Mouse (Mus musculus) mouse trophoblast stem cell (cell line): ENCODE results near the gene Mettl21a.
"Not testable (repeated sequence)": the region's sequence is repeated elsewhere in the genome, so short reads cannot be mapped to it uniquely, and the experiment has no call there.

Experiments
- in situ Hi-C, 2 experiments: fragments of 300-500 bp; cut with MseI, MboI; formaldehyde crosslinking; loops; 2 replicates in 1 of 2; 3 replicates in 1 of 2; pipeline ENCODE4 v1.15.1; 2025

The Mettl21a gene

DNA sequence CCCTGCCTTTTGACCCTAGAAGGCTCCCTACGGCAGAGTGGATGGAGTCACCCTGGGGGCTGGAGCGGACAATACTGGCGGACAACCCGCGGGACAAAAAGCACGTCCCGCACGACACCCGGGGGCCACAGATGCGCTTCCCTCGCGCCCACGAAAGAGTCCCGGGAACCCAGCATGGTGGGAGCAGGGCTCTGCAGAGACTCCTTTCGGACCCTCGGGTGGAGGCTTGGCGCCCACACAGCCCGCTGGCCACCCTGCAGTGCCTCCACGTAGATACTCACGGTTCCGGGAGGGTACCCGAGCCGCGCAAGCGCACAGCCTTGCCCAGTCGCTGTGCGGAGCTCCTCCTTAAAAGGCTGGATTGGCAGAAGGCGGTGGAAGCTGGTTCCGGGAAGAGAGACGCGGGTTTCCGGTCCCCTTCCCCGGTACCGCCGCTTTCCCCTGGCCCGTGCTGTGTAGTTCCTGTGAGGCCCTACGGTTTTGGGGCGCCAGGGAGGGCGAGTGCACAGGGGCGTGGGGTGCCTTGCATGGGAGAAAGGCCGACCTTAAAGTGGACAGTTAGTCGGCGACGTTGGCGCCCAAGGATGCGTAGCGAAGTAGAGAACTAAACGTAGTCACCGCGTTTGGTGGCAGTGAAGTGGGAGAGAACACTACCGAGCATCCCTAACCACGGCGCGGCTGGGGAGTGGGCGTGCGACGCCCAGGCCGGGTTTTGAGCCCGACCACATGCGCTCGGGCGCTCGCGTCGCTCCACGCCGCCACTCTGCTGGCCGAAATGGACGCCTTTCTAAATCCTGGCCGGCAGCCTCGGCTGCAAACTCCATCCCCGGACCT lies at the start of gene Mettl21a:
Gene Mettl21a, minus strand, starts transcription at position 362 of the 834 bp plus-strand sequence.
- in situ Hi-C loops: loop anchor here in 1 of 2 experiments (10.0 kb wide), 1 partner anchor 88 kb away; no protein-coding TSS in a partner anchor

DNA sequence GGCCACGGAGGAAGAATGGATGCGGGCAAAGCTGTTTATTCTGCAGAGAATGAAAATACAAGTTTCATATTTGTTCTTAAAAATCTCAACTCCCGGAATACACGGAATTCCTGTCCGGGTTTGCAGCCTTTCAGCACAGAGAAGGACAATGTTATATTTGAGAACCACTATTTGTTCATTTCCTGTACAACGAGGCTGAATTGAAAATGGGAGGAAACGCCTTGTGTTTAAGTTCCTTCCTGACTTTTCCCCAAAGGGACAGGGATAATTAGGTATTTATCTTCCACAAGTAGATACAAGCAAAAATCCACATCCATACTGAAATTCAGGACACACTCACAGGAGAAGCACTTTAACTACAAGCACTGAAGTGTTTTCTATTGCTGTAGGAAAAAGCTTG lies 41.8 kb upstream of the Mettl21a start:
- in situ Hi-C loops: no loop called here

DNA sequence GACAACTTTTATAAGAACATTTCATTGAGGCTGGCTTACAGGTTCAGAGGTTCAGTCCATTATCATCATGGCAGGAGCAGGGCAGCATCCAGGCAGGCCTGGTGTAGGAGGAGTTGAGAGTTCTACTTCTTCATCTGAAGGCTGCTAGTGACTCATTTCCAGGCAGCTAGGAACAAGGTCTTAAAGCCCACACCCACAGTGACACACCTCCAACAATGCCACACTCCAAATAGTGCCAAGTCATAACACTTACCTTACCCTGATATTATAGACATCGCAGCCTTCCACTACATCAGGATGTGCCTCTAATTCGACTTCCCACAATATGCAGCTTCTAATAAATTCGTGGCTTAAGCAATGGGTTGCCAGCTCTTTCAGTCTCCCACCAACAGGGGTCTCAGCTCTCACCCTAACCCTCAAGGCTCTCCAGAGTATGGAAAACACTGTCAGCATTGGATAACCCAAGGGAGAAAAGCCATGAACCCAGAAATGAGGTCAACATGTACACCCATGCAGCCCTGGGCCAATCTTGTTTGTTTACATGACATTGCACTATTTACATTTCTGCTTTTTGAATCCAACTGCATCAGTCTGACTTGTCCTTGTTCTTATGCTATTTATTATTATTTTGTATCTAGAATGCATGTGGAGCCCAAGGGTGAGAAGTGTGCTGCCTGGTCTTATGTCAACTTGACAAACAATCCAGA lies 39.5 kb upstream of the Mettl21a start:
- in situ Hi-C loops: no loop called here

DNA sequence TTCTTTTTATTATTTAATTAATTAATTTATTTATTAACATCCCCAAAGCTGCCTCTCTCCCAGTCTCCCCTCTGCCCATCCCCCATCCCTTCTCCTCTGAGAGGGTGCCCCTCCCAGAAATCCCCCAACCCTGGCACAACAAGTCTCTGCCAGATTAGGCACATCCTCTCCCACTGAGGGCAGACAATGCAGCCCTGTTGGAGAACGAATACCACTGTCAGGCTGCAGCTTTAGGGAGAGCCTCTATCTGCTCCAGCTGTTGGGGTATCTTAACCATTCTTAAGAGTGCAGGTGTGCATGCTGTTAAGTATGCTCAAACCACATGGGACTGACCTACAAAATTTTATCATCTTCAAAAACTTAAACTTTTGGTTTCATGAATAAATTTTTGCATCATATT lies 38.4 kb upstream of the Mettl21a start:
- in situ Hi-C loops: no loop called here

DNA sequence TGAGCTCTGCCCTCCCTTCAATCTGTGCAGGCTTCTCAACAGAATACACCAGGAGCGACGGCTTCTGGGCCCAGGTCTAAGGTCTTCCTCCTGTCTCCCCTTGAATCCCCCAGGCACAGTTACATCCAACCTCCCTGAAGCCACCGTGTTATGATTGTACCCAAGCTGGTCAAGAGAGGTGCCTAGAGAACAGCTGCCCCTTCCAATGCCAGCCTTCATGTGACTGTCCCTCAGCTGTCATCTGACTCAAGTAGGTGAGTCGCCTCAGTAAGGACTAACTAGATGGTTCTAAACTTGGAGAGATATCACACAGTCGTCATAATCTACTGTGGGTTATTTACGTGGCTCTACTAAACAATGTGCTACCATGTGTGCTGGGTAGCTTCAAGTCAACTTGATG lies 36.7 kb upstream of the Mettl21a start:
- in situ Hi-C loops: no loop called here

DNA sequence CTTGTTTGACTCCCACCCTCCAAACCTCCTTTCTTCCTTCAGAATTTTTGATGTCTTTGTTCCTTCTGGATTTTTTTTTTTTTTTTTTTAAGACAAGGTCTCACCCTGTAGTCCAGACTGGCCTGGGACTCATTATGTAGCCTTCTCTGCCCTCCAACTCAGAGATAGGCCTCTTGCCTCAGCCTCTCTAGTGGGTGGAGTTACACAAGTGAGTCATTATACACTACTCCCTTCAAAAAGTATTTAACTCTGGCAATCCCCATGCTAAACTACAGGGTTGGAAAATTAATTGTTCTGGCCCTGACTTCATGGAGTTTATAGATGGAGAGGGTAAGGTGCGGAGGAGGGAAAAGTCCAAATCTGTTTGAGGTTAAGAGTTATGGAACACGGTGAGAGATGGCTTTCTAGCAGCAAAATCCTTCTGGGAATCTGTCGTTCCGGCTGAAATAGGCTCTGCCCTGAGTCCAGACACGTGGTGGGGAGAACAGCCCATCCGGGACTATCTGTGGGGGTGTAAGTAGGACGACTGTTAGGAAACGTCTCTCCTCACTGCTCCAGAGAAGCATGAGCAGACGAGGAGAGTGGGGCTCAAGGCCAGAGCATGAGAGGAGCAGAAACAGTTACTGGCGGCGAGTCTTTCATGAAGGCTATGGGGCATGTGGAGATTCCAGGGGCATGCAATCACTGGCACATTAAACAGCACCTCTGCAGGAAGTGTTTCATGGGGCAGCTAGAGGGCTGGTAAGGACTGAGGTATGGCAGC lies 32.5 kb upstream of the Mettl21a start:
- in situ Hi-C loops: no loop called here

DNA sequence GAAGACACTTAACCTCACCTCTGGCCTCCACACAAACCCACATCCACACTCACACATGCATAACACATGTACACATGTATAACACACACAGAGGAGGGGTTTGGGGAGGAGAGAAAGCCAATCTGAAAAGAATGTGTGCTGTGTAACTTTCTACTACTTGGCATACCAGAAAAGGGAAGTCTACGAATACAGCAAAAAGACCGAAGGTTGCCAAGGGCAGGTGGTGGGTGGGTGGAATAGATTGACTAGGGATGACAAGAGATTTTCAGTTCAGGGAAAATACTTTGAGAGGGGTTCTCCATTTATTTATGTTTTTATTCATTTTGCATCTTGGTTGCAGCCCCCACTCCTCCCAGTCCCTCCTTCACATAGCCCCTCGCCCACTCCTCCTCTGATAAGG lies 27.5 kb upstream of the Mettl21a start:
- in situ Hi-C loops: no loop called here

DNA sequence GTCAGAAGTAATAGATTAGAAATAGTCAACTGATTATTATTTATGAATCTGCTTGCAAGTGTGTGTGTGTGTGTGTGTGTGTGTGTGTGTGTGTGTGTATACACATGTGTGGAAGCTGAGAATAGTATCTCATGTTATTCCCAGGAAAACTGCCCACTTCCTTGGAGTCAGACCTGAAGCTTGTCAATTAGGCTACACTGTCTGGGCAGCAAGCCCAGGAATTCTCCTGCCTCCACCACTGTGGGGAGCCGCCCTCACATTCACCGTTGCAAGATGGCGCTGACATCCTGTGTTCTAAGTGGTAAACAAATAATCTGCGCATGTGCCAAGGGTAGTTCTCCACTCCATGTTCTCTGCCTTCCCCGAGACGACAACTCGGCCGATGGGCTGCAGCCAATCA lies 25.5 kb upstream of the Mettl21a start:
- in situ Hi-C loops: not testable (repeated sequence)

DNA sequence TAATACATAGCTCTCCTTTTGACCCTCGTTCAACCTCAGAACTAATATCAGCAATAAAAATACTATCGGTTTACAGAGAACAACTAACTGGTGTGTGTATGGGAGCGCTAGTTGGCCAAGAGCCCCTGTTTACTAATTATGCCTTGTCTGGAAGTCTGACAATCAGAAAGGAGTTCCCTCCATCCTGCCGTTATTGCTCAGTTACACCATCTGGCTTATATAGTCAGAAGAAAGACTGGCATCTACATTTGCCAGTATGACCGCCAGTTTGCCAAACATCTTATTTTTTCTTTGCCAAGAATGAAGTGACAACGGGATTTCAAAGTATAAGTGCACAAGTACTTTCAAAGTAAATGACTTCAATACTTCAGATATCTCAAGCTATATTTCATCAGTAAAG lies 24.0 kb upstream of the Mettl21a start:
- in situ Hi-C loops: no loop called here

DNA sequence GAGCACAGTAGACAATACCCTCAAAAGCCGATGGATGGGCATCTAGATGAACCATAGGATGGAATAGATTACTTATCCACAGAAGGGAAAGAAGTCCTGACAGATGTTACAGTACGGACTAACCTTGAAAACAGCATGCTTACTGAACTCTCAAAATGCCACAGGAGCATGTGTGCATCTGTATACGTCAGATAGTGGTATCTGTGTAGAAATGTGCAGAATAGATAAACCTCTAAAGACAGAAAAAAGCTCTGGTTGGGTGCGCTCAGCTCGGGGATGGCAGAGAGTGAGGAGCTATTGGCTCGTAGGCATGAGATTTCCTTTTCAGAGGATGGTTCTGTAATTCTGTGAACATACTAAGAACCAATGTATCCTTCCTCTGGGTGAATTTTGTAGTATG lies 22.2 kb upstream of the Mettl21a start:
- in situ Hi-C loops: no loop called here

DNA sequence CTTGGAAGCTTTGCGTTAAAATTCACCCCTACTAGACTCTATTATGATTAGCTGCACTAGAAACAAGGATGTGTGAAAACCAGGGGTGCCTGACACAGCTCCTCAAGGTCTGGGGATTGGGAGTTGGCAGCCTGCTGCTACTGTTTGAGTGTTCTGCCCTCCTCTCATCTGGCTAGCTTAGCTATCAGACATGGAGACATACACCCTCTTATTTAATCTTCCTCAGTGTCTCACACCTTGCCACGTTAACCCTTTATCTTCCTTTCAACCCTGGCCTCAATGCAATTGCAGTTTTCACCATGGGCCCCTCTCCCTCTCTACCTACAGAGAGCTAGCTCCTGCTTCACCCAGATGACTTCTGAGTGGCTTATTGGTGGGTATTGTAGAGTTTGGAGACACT lies 18.6 kb upstream of the Mettl21a start:
- in situ Hi-C loops: no loop called here

DNA sequence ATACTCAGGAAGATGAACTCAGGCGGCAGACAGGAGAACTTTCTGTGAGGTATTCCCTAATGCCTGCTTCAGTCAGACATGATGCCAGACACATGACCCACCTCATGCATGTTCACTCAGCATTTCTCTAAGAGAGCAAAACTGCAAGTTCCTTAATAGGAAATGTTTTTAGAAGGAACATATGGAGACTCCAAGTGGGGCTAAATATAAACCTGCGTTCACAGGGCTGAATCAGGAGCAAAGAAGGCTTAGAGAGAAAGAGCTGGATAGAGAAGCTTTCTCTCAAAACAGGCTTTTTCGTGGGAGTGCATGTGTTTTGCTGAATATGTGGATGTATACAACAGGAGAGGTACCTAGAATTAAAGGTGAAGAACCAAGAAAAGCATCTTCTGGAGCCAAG lies 16.2 kb upstream of the Mettl21a start:
- in situ Hi-C loops: no loop called here

DNA sequence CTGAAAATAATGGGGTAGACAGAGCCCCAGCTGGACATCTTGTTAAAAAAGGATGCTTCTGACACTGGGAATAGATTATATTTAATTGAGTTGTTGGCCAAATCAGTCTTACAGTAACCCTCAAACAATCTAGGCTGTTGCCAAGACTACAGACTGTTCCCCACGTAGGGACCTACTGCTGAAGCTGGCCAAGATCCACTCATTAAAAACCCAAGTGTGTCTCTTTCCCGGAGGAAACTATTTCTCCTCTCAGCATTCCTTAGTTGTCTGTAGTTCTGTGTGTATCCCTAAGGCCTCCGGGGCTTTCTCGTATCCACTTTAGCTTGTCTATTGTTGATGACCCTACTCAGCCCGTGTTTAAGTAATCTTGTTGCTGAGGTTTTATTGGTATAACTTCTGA lies 14.5 kb upstream of the Mettl21a start:
- in situ Hi-C loops: no loop called here

DNA sequence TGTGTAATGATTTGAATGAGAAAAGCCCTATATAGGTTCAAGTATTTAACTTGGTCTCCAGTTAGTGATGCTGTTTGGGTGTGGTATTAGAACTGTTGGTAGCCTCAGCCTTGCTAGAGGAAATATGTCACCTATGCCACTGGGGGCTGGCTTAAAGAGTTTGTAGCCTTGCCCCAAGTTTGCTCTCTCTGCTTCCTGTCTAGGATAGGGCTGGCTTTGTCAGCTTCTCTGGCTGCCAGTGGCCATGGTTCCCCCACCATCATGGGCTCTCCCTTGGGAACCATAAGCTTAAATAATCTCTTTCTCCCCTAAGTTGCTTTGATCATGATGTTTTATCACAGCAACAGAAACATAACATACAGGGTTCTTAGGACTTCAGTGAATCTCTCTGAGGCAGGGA lies 8.2 kb upstream of the Mettl21a start:
- in situ Hi-C loops: no loop called here

DNA sequence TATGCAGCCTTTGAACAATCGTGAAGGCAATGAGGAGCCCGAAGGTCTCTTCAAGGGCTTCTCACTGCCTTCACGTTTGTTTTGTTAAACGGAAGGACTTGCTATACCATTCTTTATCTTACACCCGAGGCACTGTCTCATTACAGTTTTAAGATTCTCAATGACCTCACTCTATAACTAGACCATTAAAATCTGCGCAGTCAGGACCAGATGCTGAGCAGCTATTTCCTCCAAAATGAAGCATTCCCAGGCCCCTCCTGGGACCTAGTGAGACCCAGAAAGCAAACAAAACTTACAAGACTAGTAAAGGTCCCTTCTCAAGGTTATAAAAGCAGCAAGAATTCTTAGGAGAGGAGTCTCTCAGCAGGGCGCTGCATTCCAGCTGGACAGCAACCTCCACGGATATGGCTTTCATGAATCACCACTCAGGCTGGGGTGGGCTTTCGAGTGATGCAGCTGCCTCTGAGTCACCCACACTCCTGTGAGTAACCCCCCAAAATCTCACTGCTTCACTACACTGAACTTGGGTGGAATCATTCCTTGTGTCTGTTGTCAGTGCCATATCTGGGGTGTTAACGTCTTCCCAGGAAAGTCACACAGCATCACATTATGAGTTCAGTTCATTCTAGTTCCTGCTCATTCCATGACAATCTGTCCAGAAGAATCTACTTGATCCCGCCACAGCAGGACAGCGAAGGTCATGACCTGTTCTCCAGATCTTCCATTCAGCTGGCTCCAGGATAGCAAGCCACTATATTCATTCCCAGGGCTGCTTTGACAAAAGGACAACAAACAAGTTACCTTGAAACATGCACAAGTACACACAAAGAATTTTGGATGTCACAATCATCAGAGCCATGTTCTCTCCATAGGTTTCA lies 6.8 kb upstream of the Mettl21a start:
- in situ Hi-C loops: loop anchor here in 1 of 2 experiments (5.0 kb wide), 1 partner anchor 84 kb away; no protein-coding TSS in a partner anchor

DNA sequence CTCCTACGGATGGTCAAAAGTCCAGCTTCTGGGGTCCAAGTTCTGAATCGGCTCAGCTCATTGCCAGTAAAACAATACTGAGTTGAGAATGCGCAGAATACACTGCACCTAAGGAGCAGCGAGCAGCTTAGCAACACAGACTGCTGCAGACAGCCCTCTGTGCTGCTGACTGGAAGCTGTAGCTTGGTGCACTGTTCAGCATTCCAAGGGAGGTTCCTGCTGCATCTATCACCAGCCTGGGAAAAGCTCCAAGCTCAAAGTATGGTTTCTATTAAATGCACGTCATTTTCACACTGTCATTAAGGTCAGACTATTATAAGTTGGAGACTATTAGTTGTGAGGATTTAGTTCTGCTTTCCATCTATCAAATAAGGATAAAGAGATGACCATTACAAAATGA lies 4.1 kb upstream of the Mettl21a start:
- in situ Hi-C loops: loop anchor here in 1 of 2 experiments (5.0 kb wide), 1 partner anchor 86 kb away; no protein-coding TSS in a partner anchor

DNA sequence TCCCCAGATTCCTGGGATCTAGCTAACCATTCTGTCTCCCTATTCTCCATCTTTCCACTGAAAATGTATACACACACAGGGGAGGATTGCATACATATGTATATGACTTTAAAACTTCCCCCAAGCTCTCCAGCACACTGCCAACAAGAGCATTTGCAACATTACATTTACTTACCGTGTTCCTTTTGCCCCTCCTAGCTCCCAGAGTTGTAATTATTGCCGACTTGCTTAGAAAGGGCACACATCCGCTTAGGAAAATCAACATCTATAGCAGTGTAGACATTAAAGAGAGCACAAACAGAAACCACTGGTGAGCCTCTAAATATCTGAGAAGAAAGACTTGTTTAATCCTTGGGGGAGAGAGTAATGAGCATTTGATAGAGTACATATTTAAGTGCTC lies 1.2 kb upstream of the Mettl21a start:
- in situ Hi-C loops: loop anchor here in 1 of 2 experiments (10.0 kb wide), 1 partner anchor 87 kb away; no protein-coding TSS in a partner anchor

DNA sequence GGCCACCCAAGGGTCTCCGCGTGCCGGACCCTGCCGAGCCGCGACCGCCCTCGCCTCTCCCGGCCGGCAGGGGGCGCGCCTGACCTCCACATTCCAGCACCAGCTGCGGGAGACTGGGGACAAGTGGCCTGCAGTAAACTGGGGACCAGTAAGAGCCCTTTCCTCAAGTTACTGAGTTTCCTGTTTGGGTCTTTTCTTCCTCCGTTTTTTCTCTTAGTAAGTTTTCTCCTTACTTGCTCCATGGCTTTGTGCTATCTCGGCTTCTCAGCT lies 608 bp upstream of the Mettl21a start:
- in situ Hi-C loops: loop anchor here in 1 of 2 experiments (10.0 kb wide), 1 partner anchor 87 kb away; no protein-coding TSS in a partner anchor

DNA sequence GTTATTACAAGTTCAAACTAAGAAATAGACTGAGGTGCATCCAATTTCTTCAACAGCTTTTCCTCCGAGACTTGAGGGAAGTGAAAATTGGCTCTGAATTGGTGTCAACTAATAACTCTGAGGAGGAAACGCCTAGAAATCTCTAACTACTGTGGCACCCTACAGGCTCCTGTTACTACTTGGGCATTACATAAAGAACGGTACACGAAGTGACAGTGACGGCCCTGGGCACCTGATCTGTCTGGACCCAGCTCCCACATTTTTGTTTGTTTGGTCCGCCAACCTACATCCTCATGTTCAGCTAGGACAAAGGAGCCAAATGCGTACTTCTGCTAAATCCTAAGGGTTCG lies 536 bp downstream of the Mettl21a start:
- in situ Hi-C loops: loop anchor here in 1 of 2 experiments (10.0 kb wide), 1 partner anchor 88 kb away; no protein-coding TSS in a partner anchor

DNA sequence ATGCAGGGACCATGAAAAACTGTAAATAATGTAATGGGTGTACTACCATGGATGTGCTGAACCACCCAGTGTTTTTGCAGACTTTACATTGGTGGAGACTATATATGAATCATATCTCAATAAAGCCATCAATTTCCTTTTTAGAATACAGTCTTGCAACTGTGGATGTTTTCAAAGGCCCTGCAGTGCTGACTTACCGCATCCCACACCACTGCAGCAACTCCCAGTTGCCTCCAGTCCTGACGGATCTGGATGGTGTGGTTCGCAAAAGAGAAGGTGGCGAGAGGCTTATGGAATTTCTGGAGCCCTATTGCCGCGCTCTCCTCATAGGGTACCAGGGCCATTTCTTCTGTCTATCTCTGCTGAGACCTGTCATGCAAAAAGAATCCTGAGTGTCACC lies 966 bp downstream of the Mettl21a start:
- in situ Hi-C loops: loop anchor here in 1 of 2 experiments (10.0 kb wide), 1 partner anchor 89 kb away; no protein-coding TSS in a partner anchor

DNA sequence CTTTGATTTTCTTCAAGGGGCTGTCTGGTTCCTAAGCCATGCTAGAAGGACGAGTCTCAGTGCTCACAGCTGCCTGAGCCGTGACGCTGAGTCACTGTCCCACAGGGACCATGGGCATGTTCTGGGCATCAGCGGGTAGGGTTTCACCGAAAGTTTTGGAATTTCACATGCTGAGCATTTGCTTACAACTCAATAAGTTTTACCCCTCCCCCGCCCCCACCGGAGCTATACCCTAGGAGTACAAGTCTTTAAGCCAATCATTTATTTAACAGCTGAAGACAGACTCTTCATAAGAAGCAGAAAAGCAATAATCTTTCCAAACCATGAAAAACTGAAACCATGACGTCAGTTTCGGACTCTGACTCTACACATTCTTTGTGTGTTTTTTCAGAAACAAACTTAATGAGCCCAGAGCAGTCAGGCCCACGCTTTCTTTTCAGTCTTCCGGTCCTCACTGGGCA lies 1.5 kb downstream of the Mettl21a start:
- in situ Hi-C loops: loop anchor here in 1 of 2 experiments (10.0 kb wide), 1 partner anchor 89 kb away; no protein-coding TSS in a partner anchor
